In the genomic region with DNA sequence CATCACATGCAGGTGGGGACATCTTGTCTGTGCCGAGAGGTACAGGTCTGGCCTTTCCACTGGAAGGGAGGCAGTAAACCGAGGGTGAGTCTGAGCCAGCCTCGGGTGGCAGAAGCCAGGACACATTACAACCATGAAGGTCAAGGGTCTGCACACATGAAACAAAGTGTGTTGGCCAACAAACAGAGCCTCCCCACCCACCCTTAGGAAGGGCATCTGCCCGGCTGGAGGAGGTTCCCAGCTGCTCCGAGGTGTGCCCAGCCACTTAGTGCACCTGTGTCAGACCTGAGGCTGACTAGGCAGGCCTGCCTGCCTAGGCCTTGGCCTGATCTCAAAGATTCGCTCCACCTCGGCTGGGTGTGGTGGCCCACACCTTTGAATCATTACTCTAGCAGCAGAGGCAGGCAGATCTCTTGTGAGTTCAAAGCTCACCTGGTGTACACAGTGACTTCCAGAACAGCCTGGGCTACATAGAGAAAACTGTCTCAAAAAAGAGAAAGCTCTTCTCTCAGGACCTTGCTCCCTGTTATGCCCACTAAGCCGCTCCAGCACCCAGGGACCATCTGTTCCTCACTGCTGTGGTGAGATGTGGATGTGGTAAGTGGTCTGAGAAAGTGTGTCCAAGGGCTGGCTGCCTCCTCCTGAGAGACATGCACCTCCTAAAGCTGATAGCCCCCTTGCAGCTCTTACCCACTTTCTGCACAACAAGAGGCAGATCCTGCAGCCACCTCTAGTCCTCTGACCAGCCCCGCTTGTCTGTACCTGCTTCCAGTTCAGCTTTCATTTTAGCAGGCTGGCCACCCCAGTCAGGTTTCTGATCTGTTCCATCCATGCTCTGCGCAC, we compare ENCODE assay signal across 8 mouse cellular contexts. TPM values are rescaled to one million over a fixed set of nuclear protein-coding genes. Genes with fewer than 3 reads are reported as not detected.
A peak's percentile ranks its signal among the peaks of the same experiment; 100 is the strongest.
DNase-seq lines count a peak whose midpoint lies in the region; ATAC-seq and TF ChIP-seq lines count a peak whose summit lies in the region.

No protein-coding gene starts in this region.

- peak overlapping the region; percentile 100 for H3K9ac ChIP-seq in hindbrain, embryonic 13.5 days
- H3K9ac ChIP-seq in liver, embryonic 12.5 days: no peak overlapping the region

- ATAC-seq in cerebellum, adult (ENCODE audit: insufficient number of reproducible peaks, low FRiP score, low TSS enrichment): no peak
- no peak for ATAC-seq in hindbrain, embryonic 13.5 days (ENCODE audit: low FRiP score)
- ATAC-seq in liver, embryonic 12.5 days: no peak

- 87% methylated on average over 10 of the region's 10 CpGs for WGBS in hindbrain, embryonic 13.5 days
- 81% methylated on average over 10 of the region's 10 CpGs for WGBS in liver, embryonic 12.5 days (ENCODE audit: insufficient replicate concordance)

- TF ChIP-seq POLR2A in testis, adult 2 months (IDR thresholded peaks at IDR 0.05; ENCODE audit: control insufficient read depth, low read depth, low read length): peak; percentile 7; the same call in 1 of the 2 replicates

- peak overlapping the region; percentile 89 for H3K27ac ChIP-seq in testis, adult 2 months (ENCODE audit: control insufficient read depth, insufficient read depth, low read depth, low read length)
- peak overlapping the region; percentile 100 for H3K27ac ChIP-seq in hindbrain, embryonic 13.5 days
- peak overlapping the region; percentile 98 for H3K27ac ChIP-seq in liver, embryonic 12.5 days

- no peak for TF ChIP-seq CTCF in testis, adult 2 months (IDR thresholded peaks at IDR 0.05; ENCODE audit: control insufficient read depth, insufficient read depth, insufficient replicate concordance, low read depth, low read length)

- H3K27me3 ChIP-seq in testis, adult 2 months (ENCODE audit: control insufficient read depth, insufficient read depth, low read length): no peaks in the 10 kb centered on the region
- H3K27me3 ChIP-seq in hindbrain, embryonic 13.5 days: no peaks in the 10 kb centered on the region
- H3K27me3 ChIP-seq in liver, embryonic 12.5 days (replicated peaks): peaks cover 32% of the 10 kb centered on the region

- peak; percentile 47 for DNase-seq in cerebellum, adult 9-10 months
- DNase-seq in testis, postnatal 14 days (ENCODE audit: low spot score): no peak
- DNase-seq in urinary bladder, postnatal 10 days (ENCODE audit: low spot score): peak; percentile 9
- no peak for DNase-seq in ovary, postnatal 14 days (ENCODE audit: low spot score)

- H3K4me1 ChIP-seq in testis, adult 2 months (ENCODE audit: control insufficient read depth, insufficient read depth, low read length): peaks cover 30% of the 10 kb centered on the region
- peaks cover 51% of the 10 kb centered on the region for H3K4me1 ChIP-seq in hindbrain, embryonic 13.5 days (replicated peaks)
- peaks cover 86% of the 10 kb centered on the region for H3K4me1 ChIP-seq in liver, embryonic 12.5 days

- H3K36me3 ChIP-seq in testis, adult 2 months (ENCODE audit: control insufficient read depth, insufficient read depth, low read length): no peaks in the 10 kb centered on the region
- peaks cover 6% of the 10 kb centered on the region for H3K36me3 ChIP-seq in hindbrain, embryonic 13.5 days
- peaks cover 8% of the 10 kb centered on the region for H3K36me3 ChIP-seq in liver, embryonic 12.5 days

- H3K4me2 ChIP-seq in hindbrain, embryonic 13.5 days: peak overlapping the region; percentile 95
- H3K4me2 ChIP-seq in liver, embryonic 12.5 days: no peak overlapping the region

- H3K4me3 ChIP-seq in testis, adult 2 months (ENCODE audit: control insufficient read depth, low read depth, low read length): peak overlapping the region; percentile 94
- H3K4me3 ChIP-seq in hindbrain, embryonic 13.5 days: no peak overlapping the region
- no peak overlapping the region for H3K4me3 ChIP-seq in liver, embryonic 12.5 days

- H3K9me3 ChIP-seq in hindbrain, embryonic 13.5 days: no peaks in the 10 kb centered on the region
- no peaks in the 10 kb centered on the region for H3K9me3 ChIP-seq in liver, embryonic 12.5 days (replicated peaks)

RNA-seq across cellular contexts. Expression of a gene that starts 3.1 kb away (rescaled TPM):
- 670 and 672 TPM in 2 replicates for polyA plus RNA-seq in testis, adult 2 months (2012; rRNA removed)
- 4,110 and 4,339 TPM in 2 replicates for polyA plus RNA-seq in hindbrain, embryonic 13.5 days (2015; fragmentation: Nextera tagmentation; extraction: Ambion mirVana)
- polyA plus RNA-seq in liver, embryonic 12.5 days (2016; fragmentation: Nextera tagmentation; extraction: Ambion mirVana): 952 and 1,008 TPM in 2 replicates

RNA-seq across cellular contexts. Expression of a gene that starts 9.9 kb away (rescaled TPM):
- 1.6 and 2.1 TPM in 2 replicates for polyA plus RNA-seq in testis, adult 2 months (2012; rRNA removed)
- 1.6 and 2.6 TPM in 2 replicates for polyA plus RNA-seq in hindbrain, embryonic 13.5 days (2015; fragmentation: Nextera tagmentation; extraction: Ambion mirVana)
- 0.16 and 0.18 TPM in 2 replicates for polyA plus RNA-seq in liver, embryonic 12.5 days (2016; fragmentation: Nextera tagmentation; extraction: Ambion mirVana)

RNA-seq across cellular contexts. Expression of a gene that starts 27.1 kb away (rescaled TPM):
- polyA plus RNA-seq in testis, adult 2 months (2012; rRNA removed): 57.8 and 67.1 TPM in 2 replicates
- polyA plus RNA-seq in hindbrain, embryonic 13.5 days (2015; fragmentation: Nextera tagmentation; extraction: Ambion mirVana): 74.6 and 82.4 TPM in 2 replicates
- polyA plus RNA-seq in liver, embryonic 12.5 days (2016; fragmentation: Nextera tagmentation; extraction: Ambion mirVana): 12.8 and 13.1 TPM in 2 replicates

Comparison
In these comparisons a context has a peak if more than half of its experiments do, and no peak if none do; other contexts are left out.
1. DNase-seq: peak in cerebellum, adult 9-10 months (single experiment) and urinary bladder, postnatal 10 days (single experiment); none in testis, postnatal 14 days (single experiment) and ovary, postnatal 14 days (single experiment).
2. Peak in every context shown above with its lines, with median percentiles within 50 percentile points of each other: H3K27ac ChIP-seq.